Mouse (Mus musculus): ENCODE measurements around the gene Adpgk.

GRCm38 (mm10) chr9:59340002-59340401 is 48.6 kb downstream of the Adpgk start:
- TF ChIP-seq ZKSCAN1 (IDR thresholded peaks at IDR 0.05; ENCODE audit: low read depth, low read length) (no peak), EP300 (IDR thresholded peaks at IDR 0.05; ENCODE audit: low read depth in 1 of 2, low read length in 2 of 2) (no peak), USF1 (IDR thresholded peaks at IDR 0.05; ENCODE audit: low read depth, low read length) (no peak), UBTF (IDR thresholded peaks at IDR 0.05; ENCODE audit: borderline replicate concordance, insufficient read depth, low read depth, low read length) (no peak), CTCF (IDR thresholded peaks at IDR 0.05 in 2 of 3, conservative IDR thresholded peaks at IDR 0.05 in 1 of 3; ENCODE audit: control insufficient read depth in 1 of 3, insufficient read depth in 1 of 3, low read depth in 2 of 3, low read length in 3 of 3, poor library complexity in 1 of 3, severe bottlenecking in 1 of 3) (peak; percentile 52 to 87 (median 83)), JUND (IDR thresholded peaks at IDR 0.05; ENCODE audit: low read depth, low read length) (no peak), KAT2A (conservative IDR thresholded peaks at IDR 0.05; ENCODE audit: low read depth, low read length) (no peak), POLR2A (IDR thresholded peaks at IDR 0.05; ENCODE audit: control insufficient read depth in 1 of 2, insufficient read depth in 1 of 2, low read depth in 1 of 2, low read length in 2 of 2, poor library complexity in 1 of 2) (no peak), E2F4 (IDR thresholded peaks at IDR 0.05; ENCODE audit: borderline replicate concordance, low read depth, low read length) (no peak), TAL1 (IDR thresholded peaks at IDR 0.05; ENCODE audit: low read length) (no peak), NELFE (IDR thresholded peaks at IDR 0.05; ENCODE audit: low read depth, low read length) (no peak), MXI1 (IDR thresholded peaks at IDR 0.05; ENCODE audit: low read depth, low read length) (no peak), ELF1 (IDR thresholded peaks at IDR 0.05; ENCODE audit: low read depth, low read length) (no peak), HCFC1 (IDR thresholded peaks at IDR 0.05; ENCODE audit: low read depth, low read length) (no peak)
